Mouse (Mus musculus) thymus, adult 2 months (tissue): ENCODE results near the gene Ypel4.

Experiments
- CTCF ChIP-seq: fragments of 200-500 bp; IDR thresholded peaks from 2 replicates; pipeline ENCODE4 v1.5.1; 2012; ENCODE audit warnings: mild to moderate bottlenecking, control low read depth, low read length, moderate library complexity, borderline replicate concordance; ENCODE audit not compliant: control insufficient read depth, poor library complexity, insufficient read depth; ENCODE audit errors: extremely low read depth
- POLR2A ChIP-seq: fragments of 200-500 bp; IDR thresholded peaks from 2 replicates; pipeline ENCODE4 v1.6.1; 2012; ENCODE audit warnings: mild to moderate bottlenecking, low read length, control low read depth, moderate library complexity; ENCODE audit not compliant: control insufficient read depth, poor library complexity, insufficient read depth; ENCODE audit errors: extremely low read depth

- TF ChIP-seq CTCF = no peak
- no peak for TF ChIP-seq POLR2A
Measured at GRCm38 (mm10) chr2:84743561-84743960, 9.7 kb downstream of the Ypel4 start, which contains the start of gene Gm19426.
